In genomic region chr11:68553981-68554471, GRCm38 (mm10) we compare ENCODE assay signal across 9 mouse cellular contexts. TPM values are rescaled to one million over a fixed set of nuclear protein-coding genes. Genes with fewer than 3 reads are reported as not detected.
DNase-seq lines count a peak whose midpoint lies in the region; ATAC-seq and TF ChIP-seq lines count a peak whose summit lies in the region.
"Had no signal": no experiment of that assay in that cellular context is flagged by ENCODE, and none has a peak within 500 bp of the region (broad histone marks: within the 10 kb centered on the region; RNA-seq: fewer than 3 reads in every experiment).

No protein-coding gene starts in this region.

- WGBS in kidney, embryonic 16.5 days: 34% methylated on average over 8 of the region's 8 CpGs
- WGBS in thymus, adult 2 months: 22% methylated on average over 8 of the region's 8 CpGs

- no peak for ATAC-seq in kidney, embryonic 16.5 days (ENCODE audit: low FRiP score, low TSS enrichment)

- DNase-seq in kidney, adult 9 months: peak; percentile 37
- DNase-seq in adrenal gland, postnatal 25 days: peak; percentile 55
- peak; percentile 79 for DNase-seq in heart, postnatal 4 days
- peak; percentile 66 for DNase-seq in thymus, adult 2 months
- DNase-seq in left cerebral cortex, postnatal 14 days (ENCODE audit: low spot score in 2 of 2): no peak
- DNase-seq in frontal cortex, postnatal 10 days (ENCODE audit: low spot score in 2 of 2): no peak

- peak; percentile 62 for TF ChIP-seq CTCF in E14TG2a.4 (conservative IDR thresholded peaks at IDR 0.05; ENCODE audit: low read length)
- TF ChIP-seq CTCF in thymus, adult 2 months (IDR thresholded peaks at IDR 0.05; ENCODE audit: borderline replicate concordance, control insufficient read depth, extremely low read depth, insufficient read depth, low read length, poor library complexity): no peak

- TF ChIP-seq POLR2A in thymus, adult 2 months (IDR thresholded peaks at IDR 0.05; ENCODE audit: control insufficient read depth, extremely low read depth, insufficient read depth, low read length, poor library complexity): no peak

- no peak overlapping the region for H3K4me3 ChIP-seq in kidney, embryonic 16.5 days (ENCODE audit: low read length)
- H3K4me3 ChIP-seq in E14TG2a.4 (replicated peaks; ENCODE audit: low read length): no peak overlapping the region
- no peak overlapping the region for H3K4me3 ChIP-seq in thymus, adult 2 months (ENCODE audit: control insufficient read depth, insufficient read depth, low read length)
- H3K4me3 ChIP-seq: limb, embryonic 15.5 days had no signal

- H3K4me1 ChIP-seq in kidney, embryonic 16.5 days (ENCODE audit: insufficient read depth, low read length): peaks cover 8% of the 10 kb centered on the region
- H3K4me1 ChIP-seq in E14TG2a.4 (replicated peaks; ENCODE audit: low read depth, low read length): peaks cover 20% of the 10 kb centered on the region
- H3K4me1 ChIP-seq in thymus, adult 2 months (replicated peaks; ENCODE audit: control insufficient read depth, insufficient read depth, low read length): peaks cover 8% of the 10 kb centered on the region

- no peak overlapping the region for H3K9ac ChIP-seq in kidney, embryonic 16.5 days (replicated peaks; ENCODE audit: low read length)
- H3K9ac ChIP-seq: limb, embryonic 15.5 days had no signal

- no peak overlapping the region for H3K27ac ChIP-seq in kidney, embryonic 16.5 days (ENCODE audit: low read length)
- H3K27ac ChIP-seq in thymus, adult 2 months (ENCODE audit: control insufficient read depth, insufficient read depth, low read length): no peak overlapping the region; the same call in 1 of the 2 replicates
- H3K27ac ChIP-seq: limb, embryonic 15.5 days had no signal

- H3K9me3 ChIP-seq in kidney, embryonic 16.5 days (ENCODE audit: low read length): no peaks in the 10 kb centered on the region
- no peaks in the 10 kb centered on the region for H3K9me3 ChIP-seq in E14TG2a.4 (ENCODE audit: low read length)
- H3K9me3 ChIP-seq: limb, embryonic 15.5 days had no signal

- no peaks in the 10 kb centered on the region for H3K27me3 ChIP-seq in kidney, embryonic 16.5 days (ENCODE audit: insufficient read depth, low read length)
- H3K27me3 ChIP-seq in E14TG2a.4 (ENCODE audit: insufficient read depth, low read length): peaks cover 34% of the 10 kb centered on the region
- no peaks in the 10 kb centered on the region for H3K27me3 ChIP-seq in thymus, adult 2 months (ENCODE audit: control insufficient read depth, insufficient read depth, low read length)

- H3K4me2 ChIP-seq in kidney, embryonic 16.5 days (replicated peaks; ENCODE audit: low read depth, low read length): no peak overlapping the region
- H3K4me2 ChIP-seq: limb, embryonic 15.5 days had no signal

- intact Hi-C loops in left cerebral cortex, postnatal 14 days (cut with DNase I): no loop called here

- no peaks in the 10 kb centered on the region for H3K36me3 ChIP-seq in kidney, embryonic 16.5 days (ENCODE audit: insufficient read depth, low read length)
- H3K36me3 ChIP-seq in E14TG2a.4 (ENCODE audit: insufficient read depth, low read length): no peaks in the 10 kb centered on the region
- no peaks in the 10 kb centered on the region for H3K36me3 ChIP-seq in thymus, adult 2 months (ENCODE audit: control insufficient read depth, insufficient read depth, low read length)
- H3K36me3 ChIP-seq: limb, embryonic 15.5 days had no signal

RNA-seq across cellular contexts. Expression of gene Mfsd6l, which starts 2.0 kb away (rescaled TPM):
- polyA plus RNA-seq in kidney, embryonic 16.5 days (2015; fragmentation: Nextera tagmentation; extraction: Ambion mirVana): 2.6 and 2.9 TPM in 2 replicates
- 0.15 TPM in 1 of 2 replicates, not detected in the other for total RNA-seq in adrenal gland, postnatal 25 days (2021)
- total RNA-seq in heart, postnatal 4 days (2021): under 1 TPM; 0.36 to 0.60 TPM
- polyA plus RNA-seq in thymus, adult 2 months (2012; rRNA removed): 0.24 and 0.65 TPM in 2 replicates
- not detected for total RNA-seq in left cerebral cortex, postnatal 14 days (2021)

RNA-seq across cellular contexts. Expression of gene Ccdc42, which starts 32.8 kb away (rescaled TPM):
- 3.3 and 3.5 TPM in 2 replicates for polyA plus RNA-seq in kidney, embryonic 16.5 days (2015; fragmentation: Nextera tagmentation; extraction: Ambion mirVana)
- not detected in 2 replicates for total RNA-seq in adrenal gland, postnatal 25 days (2021)
- total RNA-seq in heart, postnatal 4 days (2021): under 1 TPM in 1 of 2 experiments, not detected in 1; 0.25 TPM
- polyA plus RNA-seq in thymus, adult 2 months (2012; rRNA removed): not detected in 2 replicates
- under 1 TPM; 0.95 to 0.99 TPM for total RNA-seq in left cerebral cortex, postnatal 14 days (2021)

RNA-seq across cellular contexts. Expression of gene Pik3r6, which starts 51.2 kb away (rescaled TPM):
- 5.0 and 5.9 TPM in 2 replicates for polyA plus RNA-seq in kidney, embryonic 16.5 days (2015; fragmentation: Nextera tagmentation; extraction: Ambion mirVana)
- total RNA-seq in adrenal gland, postnatal 25 days (2021): 2.2 and 2.6 TPM in 2 replicates
- 1 to 10 TPM; 5.0 to 6.1 TPM for total RNA-seq in heart, postnatal 4 days (2021)
- 2.5 and 3.7 TPM in 2 replicates for polyA plus RNA-seq in thymus, adult 2 months (2012; rRNA removed)
- total RNA-seq in left cerebral cortex, postnatal 14 days (2021): 1 to 10 TPM; 3.8 to 4.1 TPM

Comparison
In these comparisons a context has a peak if more than half of its experiments do, and no peak if none do; other contexts are left out.
1. DNase-seq: peak in kidney, adult 9 months (single experiment), adrenal gland, postnatal 25 days (single experiment), heart, postnatal 4 days (single experiment) and thymus, adult 2 months (single experiment); none in left cerebral cortex, postnatal 14 days (0 of 2) and frontal cortex, postnatal 10 days (0 of 2).